Mouse (Mus musculus) midbrain, postnatal 0 days (tissue): ENCODE data around the gene Emp3. TPM values are rescaled to one million over a fixed set of nuclear protein-coding genes. Genes with fewer than 3 reads are reported as not detected.
"Not testable (repeated sequence)": the region's sequence is repeated elsewhere in the genome, so short reads cannot be mapped to it uniquely, and the experiment has no call there.

Experiments
- ATAC-seq: fragments of 200-750 bp; cut with Nextera tagmentation; 2 replicates; pipeline ENCODE4 v1.8.0; 2017; ENCODE audit warnings: moderate number of reproducible peaks, mild to moderate bottlenecking, moderate TSS enrichment, moderate library complexity; ENCODE audit not compliant: low FRiP score
- DNase-seq: peaks from one replicate; pipeline ENCODE4 v3.0.0-alpha.2; 2015; ENCODE audit warnings: low spot score
- H3K27ac ChIP-seq: fragments of 300-500 bp; sonication (generic); 2 replicates; pipeline ENCODE4 v1.5.1; 2014; ENCODE audit warnings: low read depth, mild to moderate bottlenecking, low read length, mixed read lengths
- H3K27me3 ChIP-seq: fragments of 300-500 bp; sonication (generic); 2 replicates; pipeline ENCODE4 v1.6.1; 2014; ENCODE audit warnings: low read length, control low read depth, mixed read lengths; ENCODE audit not compliant: insufficient read depth
- H3K36me3 ChIP-seq: fragments of 300-500 bp; sonication (generic); 2 replicates; pipeline ENCODE4 v1.6.1; 2014; ENCODE audit warnings: low read length, control low read depth, mixed read lengths; ENCODE audit not compliant: insufficient read depth
- H3K4me1 ChIP-seq: fragments of 300-500 bp; sonication (generic); 2 replicates; pipeline ENCODE4 v1.6.1; 2014; ENCODE audit warnings: mild to moderate bottlenecking, control low read depth, antibody characterized with exemption, low read length, mixed read lengths; ENCODE audit not compliant: insufficient read depth
- H3K4me2 ChIP-seq: fragments of 300-500 bp; sonication (generic); 2 replicates; pipeline ENCODE4 v1.6.1; 2014; ENCODE audit warnings: low read depth, mild to moderate bottlenecking, low read length, mixed read lengths; ENCODE audit not compliant: poor library complexity, severe bottlenecking
- H3K4me3 ChIP-seq: fragments of 300-500 bp; sonication (generic); 2 replicates; pipeline ENCODE4 v1.5.1; 2014; ENCODE audit warnings: low read depth, mild to moderate bottlenecking, low read length, moderate library complexity
- H3K9ac ChIP-seq: fragments of 300-500 bp; sonication (generic); replicated peaks from 2 replicates; pipeline ENCODE4 v1.6.1; 2014; ENCODE audit warnings: mild to moderate bottlenecking, low read length, moderate library complexity, mixed read lengths; ENCODE audit not compliant: poor library complexity, severe bottlenecking
- H3K9me3 ChIP-seq: fragments of 300-500 bp; sonication (generic); 2 replicates; pipeline ENCODE4 v1.6.1; 2016; ENCODE audit warnings: low read length, control low read depth
- CTCF ChIP-seq: IDR thresholded peaks from 2 replicates; pipeline ENCODE4 v1.5.1; 2016; ENCODE audit warnings: antibody characterized with exemption, mild to moderate bottlenecking
- WGBS: fragments of 180-500 bp; shearing (Covaris S2); extraction: QIAGEN DNeasy Blood & Tissue Kit; methylation state at CpG from one replicate; pipeline ENCODE4 v1.1.7; 2014; 5-methylcytosine and 5-hydroxymethylcytosine counted together
- polyA plus RNA-seq: library from polyadenylated mRNA; unstranded; fragments of >200 nt; fragmentation: Nextera tagmentation; extraction: Ambion mirVana; gene quantifications from 2 replicates; pipeline ENCODE4 v1.2.1, GENCODE M21; 2015
- total RNA-seq: library from RNA; depleted of rRNA; stranded (reverse); fragments of >200 nt; gene quantifications from 2 replicates; pipeline ENCODE4 v1.2.3, GENCODE M21; 2014

The Emp3 gene
- total and polyA plus RNA-seq, 2 experiments from 2014 or later = 12.8 to 36.4 TPM

DNA sequence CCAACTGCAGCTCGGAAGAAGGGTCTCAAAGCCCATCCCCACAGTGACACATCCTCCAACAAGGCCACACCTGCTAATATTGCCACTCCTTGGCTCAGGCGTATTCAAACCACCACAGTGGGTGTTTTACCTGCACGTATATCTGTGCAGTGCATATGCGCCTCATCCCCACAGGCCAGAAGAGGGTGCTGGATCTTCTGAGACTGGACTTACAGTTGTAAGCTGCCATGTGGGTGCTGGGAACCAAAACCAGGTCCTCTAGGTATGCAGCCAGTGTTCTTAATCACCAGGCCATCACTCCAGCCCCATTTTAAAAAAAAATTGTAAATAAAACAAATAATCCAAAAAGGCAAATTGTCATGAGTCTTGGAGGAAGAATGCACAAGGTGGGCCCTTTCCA lies 40.7 kb downstream of the Emp3 start:
- Histone ChIP-seq H3K27ac (no peak overlapping the region), H3K27me3 (no peaks in the 10 kb centered on the region), H3K9me3 (no peaks in the 10 kb centered on the region), H3K4me2 (no peak overlapping the region), H3K36me3 (peaks cover 63% of the 10 kb centered on the region), H3K4me1 (no peaks in the 10 kb centered on the region), H3K9ac (no peak overlapping the region), H3K4me3 (no peak overlapping the region)
- DNase-seq (no peak), ATAC-seq (no peak)
- TF ChIP-seq CTCF = no peak
- 97% methylated on average over 4 of the region's 4 CpGs for WGBS

GRCm38 (mm10) chr7:45878278-45878677 lies 42.9 kb downstream of the Emp3 start, which contains the start of gene Grin2d:
Grin2d (minus strand) TSS chr7:45878378.
- not testable (repeated sequence) for H3K27ac ChIP-seq, H3K27me3 ChIP-seq, H3K9ac ChIP-seq, H3K9me3 ChIP-seq, H3K4me3 ChIP-seq, H3K4me2 ChIP-seq, ATAC-seq, H3K4me1 ChIP-seq, DNase-seq
- 91% methylated on average over 1 of the region's 1 CpGs for WGBS
- H3K36me3 ChIP-seq = peaks cover 50% of the 10 kb centered on the region

- no peaks in the 10 kb centered on the region for H3K9me3 ChIP-seq
- ATAC-seq (no peak), DNase-seq (no peak)
- no peak for TF ChIP-seq CTCF
- no peak overlapping the region for H3K4me2 ChIP-seq
- peaks cover 7% of the 10 kb centered on the region; the same call in 1 of the 2 replicates for H3K4me1 ChIP-seq
- H3K27ac ChIP-seq = no peak overlapping the region
- WGBS = 95% methylated on average over 7 of the region's 7 CpGs
- no peaks in the 10 kb centered on the region for H3K27me3 ChIP-seq
- no peak overlapping the region for H3K4me3 ChIP-seq
- peaks cover 40% of the 10 kb centered on the region for H3K36me3 ChIP-seq
- H3K9ac ChIP-seq = no peak overlapping the region
Measured at GRCm38 (mm10) chr7:45876895-45877294, 44.3 kb downstream of the Emp3 start.

DNA sequence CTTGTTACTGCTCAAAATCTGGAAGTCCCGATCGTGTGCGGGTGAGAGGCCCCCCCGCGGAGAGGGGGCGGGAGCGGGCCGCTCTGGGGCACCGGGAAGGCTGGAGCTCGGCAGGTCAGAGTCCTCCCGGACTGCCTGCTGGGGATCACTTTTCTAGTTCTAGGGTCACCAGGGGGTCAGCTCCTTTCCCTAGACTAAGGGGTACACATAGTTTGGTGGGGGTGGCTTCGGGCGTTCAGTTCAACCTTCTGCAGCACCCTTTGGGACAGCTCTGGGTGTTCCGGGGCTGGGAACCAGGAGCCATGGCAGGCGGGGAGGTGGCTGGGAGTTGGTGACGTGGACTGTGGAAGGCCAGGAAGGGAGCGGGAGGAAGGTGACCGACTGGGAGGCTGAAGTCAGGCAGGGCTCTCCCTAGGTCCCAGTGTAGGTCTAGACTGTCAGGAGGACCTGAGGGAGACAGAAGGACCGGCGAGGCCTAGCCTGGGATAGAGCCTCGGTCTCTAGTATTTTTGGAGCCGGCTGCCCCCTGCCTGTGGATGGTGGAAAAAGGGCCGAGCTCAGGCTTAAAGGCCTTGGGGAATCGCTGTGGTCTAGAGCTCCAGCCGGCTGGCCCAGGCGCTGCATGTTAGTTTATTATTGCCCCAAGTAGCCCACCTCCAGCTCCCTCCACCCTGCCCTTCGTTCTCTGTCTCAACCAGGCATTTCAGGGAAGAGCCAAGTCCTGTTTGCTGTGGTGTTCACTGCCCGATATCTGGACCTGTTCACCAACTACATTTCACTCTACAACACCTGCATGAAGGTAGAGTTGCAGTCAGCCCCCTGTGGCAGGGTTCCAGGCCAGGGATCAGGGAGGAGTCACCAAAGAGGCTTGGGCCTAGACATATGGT lies 47.9 kb downstream of the Emp3 start:
- WGBS = 3% methylated on average over 28 of the region's 28 CpGs

GRCm38 (mm10) chr7:45872624-45873023 lies 48.6 kb downstream of the Emp3 start, which contains the start of gene Kdelr1:
Kdelr1 (plus strand) TSS chr7:45872772.
- Histone ChIP-seq H3K9ac (peak within 1 kb of the TSS; percentile 93), H3K4me2 (peak within 1 kb of the TSS; percentile 88), H3K4me3 (peak within 1 kb of the TSS; percentile 78), H3K4me1 (peaks cover 17% of the 10 kb centered on the region), H3K9me3 (no peaks in the 10 kb centered on the region), H3K36me3 (peaks cover 24% of the 10 kb centered on the region), H3K27ac (peak within 1 kb of the TSS; percentile 85), H3K27me3 (no peaks in the 10 kb centered on the region)
- DNase-seq = peak; percentile 95
- peak; percentile 96 for TF ChIP-seq CTCF
- peak; percentile 44; the same call in 1 of the 2 replicates for ATAC-seq
- under 1% methylated on average over 18 of the region's 18 CpGs for WGBS

More for the DNA sequence above, 47.9 kb downstream of the Emp3 start:
- H3K27me3 ChIP-seq = no peaks in the 10 kb centered on the region
- peaks cover 10% of the 10 kb centered on the region; the same call in 1 of the 2 replicates for H3K4me1 ChIP-seq
- peak; percentile 54 for TF ChIP-seq CTCF
- no peaks in the 10 kb centered on the region for H3K9me3 ChIP-seq
- ATAC-seq (peak; percentile 21; the same call in 1 of the 2 replicates), DNase-seq (peak; percentile 70)
- peak overlapping the region; percentile 78 for H3K4me3 ChIP-seq
- H3K9ac ChIP-seq = peak overlapping the region; percentile 93
- peak overlapping the region; percentile 85 for H3K27ac ChIP-seq
- H3K4me2 ChIP-seq = peak overlapping the region; percentile 77
- H3K36me3 ChIP-seq = peaks cover 24% of the 10 kb centered on the region
